Mouse (Mus musculus) hindbrain, embryonic 10.5 days (tissue): ENCODE results near the gene Dph7. TPM values are rescaled to one million over a fixed set of nuclear protein-coding genes. Genes with fewer than 3 reads are reported as not detected.
A peak's percentile ranks its signal among the peaks of the same experiment; 100 is the strongest.
"Not testable (repeated sequence)": the region's sequence is repeated elsewhere in the genome, so short reads cannot be mapped to it uniquely, and the experiment has no call there.

ENCODE experiments used
- DNase-seq: peaks from one replicate; pipeline ENCODE4 v3.0.0-alpha.2; 2017; ENCODE audit warnings: low spot score
- H3K27ac ChIP-seq: fragments of 300-500 bp; sonication (generic); 2 replicates; pipeline ENCODE4 v1.5.1; 2016; ENCODE audit warnings: mild to moderate bottlenecking, moderate library complexity
- H3K27me3 ChIP-seq: fragments of 300-500 bp; sonication (generic); 2 replicates; pipeline ENCODE4 v1.6.1; 2016; ENCODE audit warnings: mild to moderate bottlenecking; ENCODE audit not compliant: poor library complexity, insufficient read depth, severe bottlenecking
- H3K36me3 ChIP-seq: fragments of 300-500 bp; sonication (generic); 2 replicates; pipeline ENCODE4 v1.6.1; 2016; ENCODE audit warnings: mild to moderate bottlenecking, moderate library complexity
- H3K4me1 ChIP-seq: fragments of 300-500 bp; sonication (generic); replicated peaks from 2 replicates; pipeline ENCODE4 v1.6.1; 2016; ENCODE audit warnings: mild to moderate bottlenecking
- H3K4me3 ChIP-seq: fragments of 300-500 bp; sonication (generic); 2 replicates; pipeline ENCODE4 v1.5.1; 2016; ENCODE audit warnings: mild to moderate bottlenecking, moderate library complexity
- H3K9me3 ChIP-seq: fragments of 300-500 bp; sonication (generic); 2 replicates; pipeline ENCODE4 v1.6.1; 2016; ENCODE audit warnings: mild to moderate bottlenecking, moderate library complexity
- WGBS: fragments of 180-500 bp; shearing (Covaris S2); methylation state at CpG from one replicate; pipeline ENCODE4 v1.1.7; 2016; 5-methylcytosine and 5-hydroxymethylcytosine counted together
- polyA plus RNA-seq: library from polyadenylated mRNA; unstranded; fragments of >200 nt; fragmentation: Nextera tagmentation; extraction: Ambion mirVana; gene quantifications from 2 replicates; pipeline ENCODE4 v1.2.1, GENCODE M21; 2016

The Dph7 gene
- polyA plus RNA-seq, 1 experiment from 2014 or later = 35.5 TPM

- no peaks in the 10 kb centered on the region for H3K36me3 ChIP-seq
- no peak for DNase-seq
- H3K27me3 ChIP-seq = peaks cover 27% of the 10 kb centered on the region
- H3K4me1 ChIP-seq = peaks cover 22% of the 10 kb centered on the region
- H3K27ac ChIP-seq = peak overlapping the region; percentile 86
- 6% methylated on average over 19 of the region's 19 CpGs for WGBS
- H3K9me3 ChIP-seq = no peaks in the 10 kb centered on the region
- H3K4me3 ChIP-seq = peak overlapping the region; percentile 73
Measured at GRCm38 (mm10) chr2:24934441-24934963, 27.7 kb upstream of the Dph7 start.

- peaks cover 22% of the 10 kb centered on the region for H3K4me1 ChIP-seq
- WGBS = under 1% methylated on average over 49 of the region's 49 CpGs
- peak; percentile 92 for DNase-seq
- no peaks in the 10 kb centered on the region for H3K9me3 ChIP-seq
- H3K4me3 ChIP-seq = peak within 1 kb of the TSS; percentile 73
- H3K36me3 ChIP-seq = no peaks in the 10 kb centered on the region
- H3K27ac ChIP-seq = peak within 1 kb of the TSS; percentile 86
- peaks cover 27% of the 10 kb centered on the region for H3K27me3 ChIP-seq
Measured at GRCm38 (mm10) chr2:24935057-24935796, 27.0 kb upstream of the Dph7 start, which contains the start of gene Arrdc1. Gene Arrdc1 (minus strand): TSS chr2:24935252.

- H3K27me3 ChIP-seq = no peaks in the 10 kb centered on the region; the same call in 1 of the 2 replicates
- 86% methylated on average over 4 of the region's 4 CpGs for WGBS
Measured at GRCm38 (mm10) chr2:24942092-24942491, 20.1 kb upstream of the Dph7 start.

GRCm38 (mm10) chr2:24944304-24944703, 17.9 kb upstream of the Dph7 start:
- H3K9me3 ChIP-seq, H3K4me1 ChIP-seq, H3K27me3 ChIP-seq, H3K27ac ChIP-seq, H3K36me3 ChIP-seq, H3K4me3 ChIP-seq, DNase-seq: not testable (repeated sequence)
- 54% methylated on average over 2 of the region's 2 CpGs for WGBS

More at GRCm38 (mm10) chr2:24942092-24942491, 20.1 kb upstream of the Dph7 start:
- Histone ChIP-seq H3K4me3 (no peak overlapping the region), H3K4me1 (no peaks in the 10 kb centered on the region), H3K27ac (no peak overlapping the region), H3K9me3 (no peaks in the 10 kb centered on the region), H3K36me3 (no peaks in the 10 kb centered on the region)
- no peak for DNase-seq

- Histone ChIP-seq H3K9me3 (no peaks in the 10 kb centered on the region), H3K4me1 (peaks cover 18% of the 10 kb centered on the region), H3K4me3 (peak within 1 kb of the TSS; percentile 99), H3K36me3 (peaks cover 34% of the 10 kb centered on the region), H3K27ac (peak within 1 kb of the TSS; percentile 94), H3K27me3 (peaks cover 10% of the 10 kb centered on the region; the same call in 1 of the 2 replicates)
- WGBS = under 1% methylated on average over 108 of the region's 108 CpGs
- DNase-seq = peak; percentile 97
Measured at GRCm38 (mm10) chr2:24949421-24950188, 12.6 kb upstream of the Dph7 start, which contains the start of gene Zmynd19. Gene Zmynd19 (plus strand): TSS chr2:24949792.

- no peaks in the 10 kb centered on the region for H3K9me3 ChIP-seq
- peak overlapping the region; percentile 94 for H3K27ac ChIP-seq
- WGBS = under 1% methylated on average over 31 of the region's 31 CpGs
- H3K27me3 ChIP-seq = peaks cover 10% of the 10 kb centered on the region; the same call in 1 of the 2 replicates
- peak; percentile 41 for DNase-seq
- H3K4me1 ChIP-seq = peaks cover 18% of the 10 kb centered on the region
- H3K4me3 ChIP-seq = peak overlapping the region; percentile 99
- peaks cover 40% of the 10 kb centered on the region for H3K36me3 ChIP-seq
Measured at GRCm38 (mm10) chr2:24950189-24950535, 12.0 kb upstream of the Dph7 start.

GRCm38 (mm10) chr2:24952537-24953055, 9.6 kb upstream of the Dph7 start:
- no peak overlapping the region for H3K4me3 ChIP-seq
- H3K9me3 ChIP-seq = no peaks in the 10 kb centered on the region
- H3K36me3 ChIP-seq = peaks cover 64% of the 10 kb centered on the region
- no peak for DNase-seq
- H3K27me3 ChIP-seq = peaks cover 10% of the 10 kb centered on the region; the same call in 1 of the 2 replicates
- H3K4me1 ChIP-seq = peaks cover 18% of the 10 kb centered on the region
- WGBS = 84% methylated on average over 4 of the region's 4 CpGs
- no peak overlapping the region for H3K27ac ChIP-seq

- Histone ChIP-seq H3K4me1 (peaks cover 9% of the 10 kb centered on the region), H3K36me3 (peaks cover 79% of the 10 kb centered on the region), H3K9me3 (no peaks in the 10 kb centered on the region), H3K4me3 (no peak overlapping the region), H3K27ac (no peak overlapping the region), H3K27me3 (no peaks in the 10 kb centered on the region)
- DNase-seq = peak; percentile 34
- 43% methylated on average over 3 of the region's 3 CpGs for WGBS
Measured at GRCm38 (mm10) chr2:24960910-24961309, 1.3 kb upstream of the Dph7 start.

GRCm38 (mm10) chr2:24970386-24970785, 8.2 kb downstream of the Dph7 start:
- Histone ChIP-seq H3K27me3 (no peaks in the 10 kb centered on the region), H3K27ac (no peak overlapping the region), H3K4me3 (no peak overlapping the region), H3K36me3 (peaks cover 78% of the 10 kb centered on the region), H3K4me1 (peaks cover 17% of the 10 kb centered on the region), H3K9me3 (no peaks in the 10 kb centered on the region)
- 83% methylated on average over 4 of the region's 4 CpGs for WGBS
- no peak for DNase-seq

GRCm38 (mm10) chr2:24974452-24974851, 12.3 kb downstream of the Dph7 start:
- WGBS = 1% methylated on average over 17 of the region's 17 CpGs
- DNase-seq, H3K27me3 ChIP-seq, H3K9me3 ChIP-seq: not testable (repeated sequence)
- peak overlapping the region; percentile 83 for H3K4me3 ChIP-seq
- H3K4me1 ChIP-seq = peaks cover 28% of the 10 kb centered on the region
- peak overlapping the region; percentile 90 for H3K27ac ChIP-seq
- peaks cover 40% of the 10 kb centered on the region for H3K36me3 ChIP-seq

- Histone ChIP-seq H3K36me3 (peaks cover 34% of the 10 kb centered on the region), H3K27me3 (no peaks in the 10 kb centered on the region), H3K9me3 (no peaks in the 10 kb centered on the region), H3K4me1 (peaks cover 28% of the 10 kb centered on the region), H3K27ac (peak within 1 kb of the TSS; percentile 90), H3K4me3 (peak within 1 kb of the TSS; percentile 83)
- under 1% methylated on average over 64 of the region's 64 CpGs for WGBS
- DNase-seq = peak; percentile 98
Measured at GRCm38 (mm10) chr2:24974906-24975703, 12.9 kb downstream of the Dph7 start, which contains the start of gene Mrpl41. Gene Mrpl41 (minus strand): TSS chr2:24975098.
